Mouse (Mus musculus) spleen, postnatal 10 days (tissue): ENCODE results near the gene Gm28539.
"Not testable (repeated sequence)": the region's sequence is repeated elsewhere in the genome, so short reads cannot be mapped to it uniquely, and the experiment has no call there.

Source experiments
- DNase-seq, 2 experiments: peaks; one replicate each; pipeline ENCODE4 v3.0.0; 2021 to 2022; ENCODE audit warnings: low spot score in 2 of 2

Gm28539 gene

GRCm38 (mm10) chr16:18849521-18850190, 13.3 kb downstream of the Gm28539 start:
- not testable (repeated sequence) for DNase-seq

GRCm38 (mm10) chr16:18858551-18858950, 22.2 kb downstream of the Gm28539 start:
- DNase-seq = peak in 1 of 2 experiments; percentile 23

GRCm38 (mm10) chr16:18860186-18860585, 23.8 kb downstream of the Gm28539 start:
- DNase-seq = no peak

- peak in 1 of 2 experiments; percentile 16 for DNase-seq
Observed at GRCm38 (mm10) chr16:18870495-18870894, 34.1 kb downstream of the Gm28539 start.

DNA sequence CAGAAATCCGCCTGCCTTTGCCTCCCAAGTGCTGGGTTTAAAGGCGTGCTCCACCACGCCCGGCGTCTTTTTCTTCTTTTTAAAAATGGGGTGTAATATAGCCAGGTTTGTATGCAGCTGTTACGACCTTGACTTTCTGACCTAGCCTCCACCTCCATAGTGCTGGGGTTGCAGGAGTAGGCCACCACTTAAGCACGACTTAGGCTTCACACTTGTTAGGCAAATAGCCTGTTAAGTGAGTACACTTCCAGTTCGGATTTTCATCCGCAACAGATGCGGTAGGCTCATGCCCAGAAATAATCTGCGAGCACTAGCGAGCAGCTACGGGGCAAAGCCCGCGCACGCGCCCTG, 39.7 kb downstream of the Gm28539 start:
- no peak for DNase-seq

DNA sequence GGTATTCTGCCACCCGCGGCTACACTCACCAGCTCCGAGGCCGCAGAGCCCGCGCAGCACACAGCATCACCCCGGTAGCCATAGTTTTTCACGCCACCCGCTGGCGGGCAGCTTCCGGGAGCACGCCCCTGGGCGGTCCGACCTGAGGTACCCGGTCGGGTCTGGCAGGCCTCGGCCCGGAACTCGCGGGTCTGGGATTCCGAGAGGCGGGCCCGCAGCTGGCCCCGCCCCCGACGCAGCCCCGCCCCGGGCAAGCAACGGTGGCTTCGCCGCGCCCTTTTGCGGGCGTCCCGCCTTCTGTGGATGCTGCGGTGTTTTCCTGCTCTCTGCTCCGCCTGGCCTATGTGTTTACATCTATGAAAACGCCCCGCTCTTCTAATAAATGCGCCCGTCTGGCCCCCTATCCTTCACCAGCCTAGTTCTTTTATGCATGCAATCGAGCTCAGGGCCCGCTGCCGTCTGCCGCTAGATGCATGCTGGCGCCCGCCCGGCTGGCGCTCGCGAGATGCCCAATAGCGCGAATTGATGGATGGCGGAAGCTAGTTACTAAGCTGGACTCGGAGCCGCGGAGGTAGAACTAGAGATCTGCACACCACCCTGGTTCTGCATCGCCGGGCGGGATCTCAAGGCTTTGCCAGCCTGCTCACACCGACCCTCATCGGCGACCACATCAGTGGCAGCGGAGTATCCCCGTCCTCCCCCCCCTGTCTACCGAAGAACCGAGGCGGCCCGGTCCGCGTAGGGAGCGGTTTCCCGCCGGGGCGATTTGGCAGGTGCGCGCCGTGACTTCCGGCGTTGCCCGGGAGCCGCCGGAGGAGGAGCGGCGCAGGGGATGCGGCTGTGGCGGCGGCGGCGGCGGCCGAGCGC, 40.3 kb downstream of the Gm28539 start, which contains the start of the genes Mrpl40 and Hira:
Mrpl40 (minus strand) TSS at position 421 of the 867 bp plus-strand sequence.
Hira (plus strand) TSS at position 596 of the 867 bp plus-strand sequence.
- DNase-seq = peak; percentile 94 to 95

- peak; percentile 65 to 69 for DNase-seq
Observed at GRCm38 (mm10) chr16:18877386-18878090, 41.2 kb downstream of the Gm28539 start.

GRCm38 (mm10) chr16:18878091-18878720, 41.8 kb downstream of the Gm28539 start:
- no peak for DNase-seq

- no peak for DNase-seq
Observed at GRCm38 (mm10) chr16:18884044-18884443, 47.7 kb downstream of the Gm28539 start.

GRCm38 (mm10) chr16:18893840-18894372, 57.5 kb downstream of the Gm28539 start:
- no peak for DNase-seq

- no peak for DNase-seq
Observed at GRCm38 (mm10) chr16:18895249-18895648, 58.9 kb downstream of the Gm28539 start.

- DNase-seq = peak; percentile 51 to 77
Observed at GRCm38 (mm10) chr16:18896429-18896828, 60.0 kb downstream of the Gm28539 start.

- no peak for DNase-seq
Observed at GRCm38 (mm10) chr16:18905648-18906047, 69.3 kb downstream of the Gm28539 start.

DNA sequence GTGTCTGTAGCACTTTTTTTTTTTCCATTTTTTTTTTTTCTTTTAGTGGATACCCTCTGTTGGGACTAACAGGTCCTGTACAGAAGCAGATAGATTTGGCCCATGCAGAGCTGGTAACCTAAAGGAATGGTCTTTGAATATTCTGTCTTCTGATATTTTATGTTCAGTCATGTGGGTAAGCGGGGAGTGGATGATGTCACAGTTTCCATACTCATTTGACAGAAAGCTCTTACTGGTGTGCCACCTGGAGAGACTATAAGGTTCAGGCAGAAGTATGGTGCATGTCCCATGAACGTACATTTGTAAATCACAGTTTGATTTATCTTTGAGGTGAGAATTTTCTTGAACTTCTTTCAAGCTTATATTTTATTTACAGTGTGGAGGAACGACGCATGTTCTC, 79.7 kb downstream of the Gm28539 start:
- no peak for DNase-seq

DNA sequence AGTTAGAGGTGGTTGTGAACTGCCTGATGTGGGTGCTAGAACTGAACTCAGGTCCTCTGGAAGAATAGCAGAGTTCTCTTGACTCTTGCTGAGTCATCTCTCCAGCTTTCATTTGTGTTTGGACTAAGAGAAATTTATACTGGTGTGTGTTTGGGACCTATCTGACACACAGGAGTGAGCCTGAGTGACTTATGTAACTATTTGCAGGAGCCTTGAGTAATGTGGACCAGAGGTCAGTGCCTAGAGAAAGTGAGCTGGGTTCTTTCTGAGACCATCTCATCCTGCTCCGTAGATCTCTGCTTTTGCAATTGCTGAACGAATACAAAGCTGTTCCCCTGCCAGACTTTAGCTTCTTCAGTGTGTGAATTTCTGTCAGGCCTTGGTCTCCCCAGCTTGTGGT, 85.4 kb downstream of the Gm28539 start:
- DNase-seq = no peak

DNA sequence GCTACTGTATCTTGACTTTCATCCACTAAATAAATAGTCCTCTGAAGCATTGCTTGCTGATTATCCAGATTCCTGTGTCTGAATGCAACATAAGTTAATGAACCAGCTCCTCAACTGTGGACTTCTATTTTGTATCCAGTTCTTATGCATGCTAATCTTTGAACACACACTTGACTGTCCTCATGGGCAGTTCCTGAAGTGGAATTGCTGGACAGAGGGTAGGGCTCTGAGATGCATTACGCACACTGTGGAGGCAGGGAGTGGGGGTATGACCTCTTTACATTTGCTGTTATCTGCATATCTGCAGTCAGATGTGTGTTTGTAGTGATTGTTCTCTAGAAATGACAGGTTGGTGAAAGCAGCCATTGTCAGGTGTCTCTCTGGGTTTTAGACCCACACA, 91.6 kb downstream of the Gm28539 start:
- no peak for DNase-seq

DNA sequence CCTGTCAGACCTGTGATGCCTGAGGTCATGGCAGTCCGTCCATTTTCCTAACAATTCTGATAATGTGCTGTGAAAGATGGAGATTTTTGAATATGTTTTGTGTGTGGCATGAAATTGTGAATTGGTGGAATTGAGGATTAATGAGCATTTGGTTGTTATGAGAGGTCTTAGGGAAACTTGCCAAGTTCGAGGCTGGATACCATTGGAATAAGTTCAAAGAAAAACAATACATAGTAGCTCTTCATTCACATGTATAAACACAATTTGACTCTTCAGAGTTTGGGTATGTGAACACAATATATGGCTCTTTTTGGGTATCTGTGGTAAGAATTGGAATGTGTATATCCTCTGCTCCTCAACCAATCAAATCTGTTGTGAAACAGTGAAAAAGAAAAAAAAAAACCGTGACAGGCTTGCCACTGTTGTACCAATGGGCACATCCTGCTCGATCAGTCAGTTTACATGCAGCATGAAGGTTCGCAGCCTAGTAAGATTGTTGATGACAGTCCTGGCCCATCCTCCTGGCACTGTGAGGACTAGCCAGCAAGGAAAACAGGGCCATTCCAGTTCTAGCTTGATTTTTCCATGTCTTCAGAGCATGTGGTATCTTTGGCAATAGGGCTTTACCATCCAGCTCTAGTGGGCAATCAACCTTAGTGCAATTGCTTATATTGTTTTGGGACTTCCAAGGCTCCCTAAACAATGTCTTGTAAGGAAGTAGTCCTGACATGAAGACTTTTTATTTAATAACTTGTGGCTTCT, 102.1 kb downstream of the Gm28539 start:
- DNase-seq = no peak

- DNase-seq = no peak
Observed at GRCm38 (mm10) chr16:18943906-18944305, 107.5 kb downstream of the Gm28539 start.

DNA sequence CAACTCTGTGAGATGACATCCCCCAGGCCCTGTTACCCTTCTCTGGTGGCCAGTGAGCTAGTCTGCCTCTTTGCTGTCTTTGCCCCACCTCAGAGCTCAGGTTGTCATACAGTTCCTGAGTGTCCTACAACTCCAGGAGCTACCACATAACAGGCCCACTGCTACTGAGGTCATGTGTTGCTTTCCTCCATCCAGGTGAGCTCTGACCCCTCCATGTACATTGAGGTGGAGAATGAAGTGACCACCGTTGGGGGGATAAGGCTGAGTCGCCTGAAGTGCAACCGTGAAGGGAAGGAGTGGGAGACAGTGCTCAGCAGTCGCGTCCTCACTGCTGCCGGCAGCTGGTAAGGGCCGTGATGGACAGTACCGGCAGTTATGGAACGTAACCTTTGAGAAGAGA, 112.6 kb downstream of the Gm28539 start:
- DNase-seq = no peak

DNA sequence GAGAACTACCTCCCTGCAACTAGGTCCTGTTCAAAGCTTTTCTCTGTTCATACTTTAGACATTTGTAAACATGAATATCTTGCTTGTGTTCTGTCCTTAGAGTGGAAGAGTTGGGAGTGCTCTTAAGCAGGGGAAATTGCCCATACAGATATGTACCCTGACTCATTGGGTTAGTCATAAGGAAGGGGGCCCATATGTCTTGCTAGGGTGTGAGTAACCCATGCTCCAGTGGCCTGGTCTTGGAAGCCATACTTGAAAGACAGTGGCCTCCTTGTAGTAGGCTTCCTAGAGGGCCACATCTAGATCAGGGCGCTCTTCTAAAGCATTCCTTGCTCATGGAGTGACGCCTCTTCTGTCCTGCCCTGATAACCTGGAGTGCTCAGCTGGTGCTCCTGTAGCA, 114.0 kb downstream of the Gm28539 start:
- no peak for DNase-seq

DNA sequence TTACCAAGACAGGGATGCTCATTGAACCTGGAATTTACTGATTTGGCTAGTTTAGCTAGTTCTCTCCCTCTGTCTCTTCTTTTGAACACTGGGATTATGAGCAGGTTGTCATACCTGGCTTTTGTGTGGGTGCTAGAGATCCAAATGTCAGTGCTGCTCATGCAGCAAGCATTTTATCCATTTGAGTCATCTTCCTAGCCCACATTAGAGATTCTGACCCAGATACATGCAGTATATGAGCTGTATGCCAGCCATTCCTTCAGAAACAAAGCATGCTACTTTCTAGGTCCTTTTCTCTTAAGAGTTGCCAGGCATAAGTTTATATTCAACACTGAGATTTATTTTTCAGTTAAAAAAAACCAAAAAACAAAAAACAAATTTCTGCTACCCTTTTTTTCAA, 116.4 kb downstream of the Gm28539 start:
- no peak for DNase-seq
